Mouse (Mus musculus): Measurements from ENCODE around the gene Cpt1a. TPM values are rescaled to one million over a fixed set of nuclear protein-coding genes. Genes with fewer than 3 reads are reported as not detected.

Gene Cpt1a
- polyA plus RNA-seq (2015; fragmentation: Nextera tagmentation; extraction: Ambion mirVana), result 44.5 and 46.4 TPM in 2 replicates

DNA sequence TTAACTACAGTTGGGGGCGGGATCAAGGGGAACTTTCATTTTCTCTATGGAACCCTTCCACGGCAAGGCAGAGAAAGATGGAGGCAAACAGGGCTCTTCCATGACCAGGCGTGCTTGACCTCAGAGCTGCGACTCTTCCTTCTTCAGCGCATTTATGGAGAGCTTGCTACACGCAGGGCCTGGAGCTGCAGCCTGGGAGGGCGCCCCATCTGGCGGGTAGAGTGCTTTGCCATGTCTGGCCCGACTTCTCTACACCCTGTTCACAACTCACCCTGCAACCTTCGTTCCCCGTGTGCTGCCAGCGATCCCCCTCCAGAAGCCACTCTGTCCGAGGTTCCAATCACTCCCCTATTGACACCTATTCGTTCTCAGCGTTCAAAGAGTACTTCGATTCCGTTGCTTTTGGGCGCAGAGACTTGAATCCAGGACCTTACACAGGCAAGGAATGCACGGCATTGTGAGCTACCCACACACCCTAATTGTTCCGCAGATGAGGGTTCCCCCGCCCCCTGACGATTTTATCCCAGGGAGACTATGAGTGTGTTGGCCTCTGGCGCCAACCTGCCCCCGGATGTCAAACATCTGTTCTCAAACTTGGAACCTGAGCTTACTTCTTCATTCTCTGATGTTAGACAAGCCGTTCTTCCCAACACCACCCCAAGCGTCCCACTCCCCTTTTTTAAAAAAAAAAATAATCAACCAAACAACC, at the start of gene Cpt1a:
TSS of gene Cpt1a (plus strand) at position 74 of the 709 bp plus-strand sequence.
- no peak for ATAC-seq (ENCODE audit: low FRiP score, low TSS enrichment)

DNA sequence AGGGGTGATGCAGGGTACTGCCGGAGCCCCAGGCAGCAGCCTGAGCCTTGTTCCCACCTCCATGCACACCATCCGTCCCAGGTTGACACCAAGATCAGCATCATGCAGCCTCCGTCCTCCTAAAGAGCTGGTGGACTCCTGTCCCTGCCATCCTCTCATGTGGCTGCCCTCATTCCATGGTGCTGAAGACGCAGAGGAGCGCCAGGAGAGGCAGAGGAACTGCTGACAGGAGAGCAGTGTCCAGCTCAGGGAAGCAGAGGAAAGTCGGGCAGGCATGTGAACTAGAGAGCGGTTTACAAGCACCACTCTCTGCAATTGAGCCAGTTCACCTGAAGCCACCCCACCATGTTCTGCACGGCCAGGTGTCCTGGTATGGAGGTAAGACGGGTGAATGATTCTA, 48.8 kb upstream of the Cpt1a start:
- H3K9me3 ChIP-seq (ENCODE audit: low read length), result no peaks in the 10 kb centered on the region
- H3K4me2 ChIP-seq (replicated peaks; ENCODE audit: low read depth, low read length), result no peak overlapping the region
- 90% methylated on average over 9 of the region's 9 CpGs for WGBS
- H3K9ac ChIP-seq (replicated peaks; ENCODE audit: low read length), result no peak overlapping the region
- no peaks in the 10 kb centered on the region for H3K27me3 ChIP-seq (ENCODE audit: insufficient read depth, low read length)
- no peak for ATAC-seq (ENCODE audit: low FRiP score, low TSS enrichment)
- H3K4me3 ChIP-seq (ENCODE audit: low read length), result no peak overlapping the region
- H3K27ac ChIP-seq (ENCODE audit: low read length), result no peak overlapping the region
- peaks cover 70% of the 10 kb centered on the region for H3K36me3 ChIP-seq (ENCODE audit: insufficient read depth, low read length)
- H3K4me1 ChIP-seq (ENCODE audit: insufficient read depth, low read length), result no peaks in the 10 kb centered on the region

More for the DNA sequence above, at the start of gene Cpt1a:
- 3% methylated on average over 26 of the region's 26 CpGs for WGBS
- H3K9me3 ChIP-seq (ENCODE audit: low read length), result no peaks in the 10 kb centered on the region
- peak within 1 kb of the TSS; percentile 73 for H3K4me3 ChIP-seq (ENCODE audit: low read length)
- H3K36me3 ChIP-seq (ENCODE audit: insufficient read depth, low read length), result no peaks in the 10 kb centered on the region
- H3K4me2 ChIP-seq (replicated peaks; ENCODE audit: low read depth, low read length), result peak within 1 kb of the TSS; percentile 96
- peak within 1 kb of the TSS; percentile 47 for H3K27ac ChIP-seq (ENCODE audit: low read length)
- no peaks in the 10 kb centered on the region; the same call in 1 of the 2 replicates for H3K27me3 ChIP-seq (ENCODE audit: insufficient read depth, low read length)
- peaks cover 33% of the 10 kb centered on the region for H3K4me1 ChIP-seq (ENCODE audit: insufficient read depth, low read length)
- peak within 1 kb of the TSS; percentile 71 for H3K9ac ChIP-seq (replicated peaks; ENCODE audit: low read length)

DNA sequence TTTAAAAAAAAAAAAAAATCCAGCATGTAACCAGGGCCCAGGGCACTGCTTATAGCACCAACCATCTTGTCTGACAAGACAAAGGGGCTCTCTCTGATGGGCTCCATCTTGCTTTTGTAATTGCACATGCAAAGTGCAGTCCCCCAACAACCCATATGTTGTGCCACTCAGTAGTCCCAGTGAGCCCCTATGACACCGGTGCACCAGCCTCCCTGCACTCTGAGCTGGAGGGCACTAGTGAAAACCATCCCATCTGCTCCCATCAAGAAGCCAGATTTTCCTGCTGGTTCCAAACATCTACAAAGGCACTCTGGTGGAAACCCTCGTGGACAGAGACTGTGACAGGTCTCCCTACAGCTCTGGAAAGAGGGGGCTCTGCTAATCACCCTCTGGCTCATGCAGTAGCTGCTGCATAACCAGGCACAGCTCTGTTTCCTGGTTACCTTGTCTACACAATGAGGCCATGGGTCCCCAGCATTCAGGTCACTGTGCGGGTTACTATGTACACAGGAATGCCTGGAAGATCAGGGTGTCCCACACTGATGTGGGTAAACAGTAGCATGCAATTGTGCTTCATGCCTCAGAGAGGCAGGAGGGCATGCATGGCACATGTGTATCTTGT, 46.3 kb upstream of the Cpt1a start:
- H3K4me3 ChIP-seq (ENCODE audit: low read length), result no peak overlapping the region
- WGBS, result 94% methylated on average over 3 of the region's 3 CpGs
- no peaks in the 10 kb centered on the region for H3K27me3 ChIP-seq (ENCODE audit: insufficient read depth, low read length)
- H3K27ac ChIP-seq (ENCODE audit: low read length), result no peak overlapping the region
- H3K4me2 ChIP-seq (replicated peaks; ENCODE audit: low read depth, low read length), result no peak overlapping the region
- H3K4me1 ChIP-seq (ENCODE audit: insufficient read depth, low read length), result no peaks in the 10 kb centered on the region
- no peaks in the 10 kb centered on the region for H3K9me3 ChIP-seq (ENCODE audit: low read length)
- no peak for ATAC-seq (ENCODE audit: low FRiP score, low TSS enrichment)
- H3K36me3 ChIP-seq (ENCODE audit: insufficient read depth, low read length), result peaks cover 72% of the 10 kb centered on the region
- H3K9ac ChIP-seq (replicated peaks; ENCODE audit: low read length), result no peak overlapping the region

DNA sequence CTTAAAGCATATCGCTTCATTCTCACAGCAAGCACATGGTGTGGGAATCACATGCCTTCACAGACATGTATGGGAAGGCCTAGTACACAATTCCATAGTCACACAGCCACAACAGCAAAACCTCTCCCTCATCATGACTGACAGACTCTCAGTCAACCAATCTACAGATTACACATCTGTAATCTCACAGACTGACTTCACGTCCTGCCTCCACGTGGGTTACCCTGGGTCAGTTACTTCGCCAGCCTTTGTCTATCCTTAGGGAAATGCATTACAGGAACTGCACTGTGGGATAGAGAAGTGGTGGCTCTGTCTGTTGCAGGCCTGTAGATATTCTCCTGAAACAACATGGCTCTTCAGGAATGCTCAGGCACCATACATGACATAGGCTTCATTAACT, 40.2 kb upstream of the Cpt1a start:
- H3K9ac ChIP-seq (replicated peaks; ENCODE audit: low read length), result peak overlapping the region; percentile 91
- no peak overlapping the region for H3K27ac ChIP-seq (ENCODE audit: low read length)
- H3K9me3 ChIP-seq (ENCODE audit: low read length), result no peaks in the 10 kb centered on the region
- no peak for ATAC-seq (ENCODE audit: low FRiP score, low TSS enrichment)
- H3K36me3 ChIP-seq (ENCODE audit: insufficient read depth, low read length), result peaks cover 41% of the 10 kb centered on the region
- H3K4me1 ChIP-seq (ENCODE audit: insufficient read depth, low read length), result peaks cover 7% of the 10 kb centered on the region
- H3K4me3 ChIP-seq (ENCODE audit: low read length), result peak overlapping the region; percentile 96
- peak overlapping the region; percentile 55 for H3K4me2 ChIP-seq (replicated peaks; ENCODE audit: low read depth, low read length)
- H3K27me3 ChIP-seq (ENCODE audit: insufficient read depth, low read length), result no peaks in the 10 kb centered on the region
- WGBS, result 66% methylated on average over 4 of the region's 4 CpGs

DNA sequence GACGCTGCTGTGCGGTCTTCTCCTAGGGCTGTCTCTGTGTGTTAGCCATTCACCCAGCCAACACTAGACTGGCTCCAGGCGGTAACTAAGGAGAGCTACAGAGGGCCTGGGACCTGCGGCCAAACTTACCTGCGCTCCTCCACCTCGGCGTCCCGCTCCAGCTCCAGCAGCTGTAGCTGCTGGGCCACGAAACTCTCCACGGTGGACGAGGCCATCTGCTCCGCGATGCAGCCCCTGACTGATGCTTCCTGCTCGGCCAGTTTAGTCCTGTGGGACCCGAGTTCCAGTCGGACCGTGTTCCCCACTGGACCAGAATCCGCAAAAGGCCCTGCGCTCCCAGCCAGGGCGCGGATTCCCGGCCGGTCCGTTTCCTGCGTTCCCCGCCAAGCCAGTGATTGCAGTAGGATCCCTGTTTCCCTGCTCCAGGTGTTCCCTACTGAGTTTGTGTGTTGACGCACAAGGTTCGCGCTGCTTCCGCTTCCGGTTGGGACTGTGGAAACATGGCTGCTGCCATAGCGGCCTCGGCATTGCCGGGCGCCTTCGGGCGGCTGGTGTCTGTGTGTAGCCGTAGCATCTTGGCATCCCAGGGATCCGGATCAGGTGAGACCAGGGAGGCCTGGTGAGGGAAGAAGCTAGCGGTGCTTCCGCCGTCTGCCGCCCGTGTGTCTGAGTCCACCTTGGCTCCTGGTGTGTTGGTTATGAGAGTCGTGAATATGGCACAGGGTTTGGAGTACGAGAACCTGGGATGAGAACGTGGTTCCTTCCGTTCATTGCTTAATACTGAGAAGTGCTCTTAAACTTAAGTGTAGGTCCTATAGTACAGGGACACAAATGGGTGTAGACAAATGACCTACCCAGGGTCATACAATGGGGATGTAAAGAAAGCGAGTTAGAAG, 39.3 kb upstream of the Cpt1a start, which contains the start of the genes Mrpl21 and Ighmbp2:
TSS of gene Mrpl21 (plus strand) at position 330 of the 896 bp plus-strand sequence.
TSS of gene Ighmbp2 (minus strand) at position 446 of the 896 bp plus-strand sequence.
- WGBS, result under 1% methylated on average over 49 of the region's 49 CpGs
- H3K9ac ChIP-seq (replicated peaks; ENCODE audit: low read length), result peak within 1 kb of the TSS; percentile 91
- no peaks in the 10 kb centered on the region for H3K9me3 ChIP-seq (ENCODE audit: low read length)
- peak; percentile 94 for ATAC-seq (ENCODE audit: low FRiP score, low TSS enrichment)
- H3K27ac ChIP-seq (ENCODE audit: low read length), result peak within 1 kb of the TSS; percentile 73; the same call in 1 of the 2 replicates
- H3K36me3 ChIP-seq (ENCODE audit: insufficient read depth, low read length), result peaks cover 45% of the 10 kb centered on the region
- peak within 1 kb of the TSS; percentile 96 for H3K4me3 ChIP-seq (ENCODE audit: low read length)
- no peaks in the 10 kb centered on the region for H3K27me3 ChIP-seq (ENCODE audit: insufficient read depth, low read length)
- H3K4me1 ChIP-seq (ENCODE audit: insufficient read depth, low read length), result peaks cover 7% of the 10 kb centered on the region
- H3K4me2 ChIP-seq (replicated peaks; ENCODE audit: low read depth, low read length), result peak within 1 kb of the TSS; percentile 55

DNA sequence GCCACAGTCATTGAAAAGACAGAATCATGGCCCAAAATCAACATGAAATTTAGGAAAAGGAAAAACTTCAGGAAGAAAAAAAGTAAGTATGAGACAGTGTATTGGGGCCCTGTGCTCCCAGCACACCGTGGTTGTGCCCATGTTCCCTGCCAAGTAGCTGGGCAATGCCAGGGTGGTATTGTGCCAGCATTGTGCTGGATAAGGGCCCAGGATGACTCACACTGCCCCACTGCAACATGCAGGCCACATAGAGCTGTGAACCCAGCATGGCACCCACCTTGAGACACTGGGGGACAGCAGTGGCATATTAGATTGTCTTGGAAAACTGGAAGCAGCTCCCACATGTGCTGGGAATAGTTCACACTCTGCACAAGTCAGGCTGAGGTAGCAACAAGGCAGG, 33.1 kb upstream of the Cpt1a start:
- 88% methylated on average over 1 of the region's 1 CpGs for WGBS
- H3K9me3 ChIP-seq (ENCODE audit: low read length), result no peaks in the 10 kb centered on the region
- H3K27ac ChIP-seq (ENCODE audit: low read length), result no peak overlapping the region
- no peak overlapping the region for H3K4me2 ChIP-seq (replicated peaks; ENCODE audit: low read depth, low read length)
- no peaks in the 10 kb centered on the region for H3K27me3 ChIP-seq (ENCODE audit: insufficient read depth, low read length)
- no peak for ATAC-seq (ENCODE audit: low FRiP score, low TSS enrichment)
- peaks cover 48% of the 10 kb centered on the region for H3K36me3 ChIP-seq (ENCODE audit: insufficient read depth, low read length)
- H3K9ac ChIP-seq (replicated peaks; ENCODE audit: low read length), result no peak overlapping the region
- H3K4me1 ChIP-seq (ENCODE audit: insufficient read depth, low read length), result no peaks in the 10 kb centered on the region
- no peak overlapping the region for H3K4me3 ChIP-seq (ENCODE audit: low read length)

DNA sequence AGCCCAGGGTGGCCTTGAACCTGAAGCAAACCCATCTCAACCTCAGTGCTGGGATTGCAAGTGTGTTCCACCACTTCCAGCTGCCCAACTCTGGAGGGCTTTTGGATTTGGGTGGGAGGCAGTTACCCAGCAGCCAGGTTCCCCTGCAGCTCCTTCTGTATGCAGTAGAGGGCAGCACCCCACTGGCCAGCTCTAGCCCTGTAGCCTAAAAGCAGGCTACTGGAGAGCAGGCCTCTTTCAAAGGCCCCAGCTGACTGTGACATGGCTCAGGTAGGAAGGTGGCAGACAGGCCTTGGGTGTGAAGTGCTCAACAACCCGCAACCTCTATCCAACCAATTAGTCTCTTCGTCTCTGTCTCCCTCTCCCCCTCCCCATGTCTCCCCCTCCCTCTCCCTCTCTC, 30.1 kb upstream of the Cpt1a start:
- Histone ChIP-seq H3K27ac (ENCODE audit: low read length) (no peak overlapping the region), H3K9me3 (ENCODE audit: low read length) (no peaks in the 10 kb centered on the region), H3K4me1 (ENCODE audit: insufficient read depth, low read length) (no peaks in the 10 kb centered on the region), H3K9ac (replicated peaks; ENCODE audit: low read length) (no peak overlapping the region), H3K4me2 (replicated peaks; ENCODE audit: low read depth, low read length) (no peak overlapping the region), H3K36me3 (ENCODE audit: insufficient read depth, low read length) (peaks cover 34% of the 10 kb centered on the region), H3K4me3 (ENCODE audit: low read length) (no peak overlapping the region), H3K27me3 (ENCODE audit: insufficient read depth, low read length) (no peaks in the 10 kb centered on the region)
- ATAC-seq (ENCODE audit: low FRiP score, low TSS enrichment), result peak; percentile 78; the same call in 1 of the 2 replicates
- WGBS, result 53% methylated on average over 2 of the region's 2 CpGs

DNA sequence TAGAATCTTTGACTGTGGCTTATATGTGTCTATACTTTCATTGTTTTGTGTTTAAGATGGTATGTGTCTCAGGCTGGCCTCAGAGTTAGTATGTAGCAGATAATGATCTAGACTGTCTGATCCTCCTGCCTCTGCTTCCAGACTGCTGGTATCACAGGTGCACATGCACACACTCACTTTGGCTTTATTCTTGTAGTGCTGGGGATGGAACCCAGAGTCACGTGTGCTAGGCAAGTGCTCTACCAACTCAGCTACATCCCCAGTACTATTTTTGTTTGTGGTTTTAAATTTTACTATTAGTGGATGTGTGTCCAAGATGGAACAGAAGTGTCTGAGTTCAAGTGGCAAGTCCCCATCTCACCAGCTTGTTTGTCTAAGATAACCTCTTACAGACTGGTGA, 29.1 kb upstream of the Cpt1a start:
- Histone ChIP-seq H3K4me1 (ENCODE audit: insufficient read depth, low read length) (no peaks in the 10 kb centered on the region), H3K4me3 (ENCODE audit: low read length) (no peak overlapping the region)
- WGBS, result 90% methylated on average over 1 of the region's 1 CpGs

DNA sequence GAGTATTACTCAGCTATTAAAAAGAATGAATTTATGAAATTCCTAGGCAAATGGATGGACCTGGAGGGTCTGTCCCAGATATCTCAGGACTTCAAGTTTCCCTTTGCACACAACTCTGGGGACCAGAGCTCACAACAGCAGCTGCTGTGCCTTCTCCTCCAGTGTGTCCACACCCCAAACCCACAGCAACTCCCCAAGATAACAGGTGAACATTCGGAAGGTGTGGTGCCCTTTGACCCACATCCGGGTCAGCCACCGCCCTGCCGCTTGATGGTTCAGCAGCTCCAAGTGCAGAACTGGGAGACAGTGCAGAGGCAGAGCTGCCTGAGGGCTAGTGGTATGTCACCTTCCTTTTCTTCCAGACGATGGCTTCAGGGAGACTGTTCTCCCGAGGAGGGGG, 26.9 kb upstream of the Cpt1a start:
- no peak for ATAC-seq (ENCODE audit: low FRiP score, low TSS enrichment)

More for the DNA sequence above, 29.1 kb upstream of the Cpt1a start:
- H3K4me2 ChIP-seq (replicated peaks; ENCODE audit: low read depth, low read length), result no peak overlapping the region
- no peaks in the 10 kb centered on the region for H3K9me3 ChIP-seq (ENCODE audit: low read length)
- H3K36me3 ChIP-seq (ENCODE audit: insufficient read depth, low read length), result peaks cover 30% of the 10 kb centered on the region
- no peak overlapping the region for H3K9ac ChIP-seq (replicated peaks; ENCODE audit: low read length)
- ATAC-seq (ENCODE audit: low FRiP score, low TSS enrichment), result no peak
- H3K27ac ChIP-seq (ENCODE audit: low read length), result no peak overlapping the region
- no peaks in the 10 kb centered on the region for H3K27me3 ChIP-seq (ENCODE audit: insufficient read depth, low read length)

More for the DNA sequence above, 26.9 kb upstream of the Cpt1a start:
- Histone ChIP-seq H3K4me2 (replicated peaks; ENCODE audit: low read depth, low read length) (no peak overlapping the region), H3K36me3 (ENCODE audit: insufficient read depth, low read length) (peaks cover 12% of the 10 kb centered on the region), H3K9ac (replicated peaks; ENCODE audit: low read length) (no peak overlapping the region), H3K27me3 (ENCODE audit: insufficient read depth, low read length) (no peaks in the 10 kb centered on the region), H3K27ac (ENCODE audit: low read length) (no peak overlapping the region), H3K4me1 (ENCODE audit: insufficient read depth, low read length) (no peaks in the 10 kb centered on the region), H3K9me3 (ENCODE audit: low read length) (no peaks in the 10 kb centered on the region), H3K4me3 (ENCODE audit: low read length) (no peak overlapping the region)
- WGBS, result 82% methylated on average over 6 of the region's 6 CpGs
